Mouse (Mus musculus) olfactory bulb, adult 2 months (tissue): ENCODE data around the gene Mcm6.

Experiments
- CTCF ChIP-seq: fragments of 200-500 bp; IDR thresholded peaks from 2 replicates; pipeline ENCODE4 v1.5.1; 2012; ENCODE audit warnings: low read depth, mild to moderate bottlenecking, low read length, moderate library complexity; ENCODE audit not compliant: insufficient read depth
- POLR2A ChIP-seq: fragments of 200-500 bp; IDR thresholded peaks from 2 replicates; pipeline ENCODE4 v1.6.1; 2012; ENCODE audit warnings: mild to moderate bottlenecking, low read depth, low read length, moderate library complexity; ENCODE audit not compliant: insufficient read depth

DNA sequence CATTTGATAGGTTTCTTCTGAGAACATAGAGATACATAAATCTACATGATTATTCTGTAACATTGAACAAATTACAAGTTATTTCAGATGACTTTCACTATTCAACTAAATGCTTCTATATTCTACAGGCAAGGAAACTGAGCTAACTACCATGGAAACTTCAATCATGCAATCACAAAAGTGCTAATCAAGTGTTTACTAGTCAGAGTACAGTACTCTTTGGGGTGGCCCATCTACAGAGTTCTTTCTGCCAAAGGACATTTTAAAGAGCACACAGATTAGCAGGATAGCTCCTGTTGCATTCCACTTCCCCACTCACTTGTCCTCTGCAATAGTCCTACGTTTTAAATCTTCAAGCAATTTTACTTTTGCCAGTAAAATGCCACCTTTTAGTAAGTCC is 46.2 kb upstream of the Mcm6 start:
- TF ChIP-seq POLR2A (no peak), CTCF (no peak)
